Mouse (Mus musculus) G1E (cell line): ENCODE measurements around the gene Ttc30a2. TPM values are rescaled to one million over a fixed set of nuclear protein-coding genes. Genes with fewer than 3 reads are reported as not detected.

ENCODE experiments used
- ATAC-seq: 2 replicates; pipeline ENCODE4 v1.8.0; 2016; ENCODE audit warnings: mild to moderate bottlenecking; ENCODE audit not compliant: insufficient number of reproducible peaks, poor library complexity, low FRiP score, severe bottlenecking; ENCODE audit errors: extremely low read depth
- DNase-seq: peaks from one replicate; pipeline ENCODE4 v3.0.0; 2012; ENCODE audit warnings: low spot score
- H3K27me3 ChIP-seq: 2 replicates; pipeline ENCODE4 v1.6.1; 2012; ENCODE audit warnings: mild to moderate bottlenecking, low read length, inconsistent platforms; ENCODE audit not compliant: insufficient read depth
- H3K36me3 ChIP-seq: replicated peaks from 2 replicates; pipeline ENCODE3; 2012; ENCODE audit warnings: mild to moderate bottlenecking, inconsistent platforms
- H3K4me1 ChIP-seq: 2 replicates; pipeline ENCODE4 v1.6.1; 2012; ENCODE audit warnings: low read depth, low read length, inconsistent platforms, mixed read lengths; ENCODE audit not compliant: insufficient read depth
- H3K4me3 ChIP-seq: 2 replicates; pipeline ENCODE4 v1.5.1; 2012; ENCODE audit warnings: low read depth, mild to moderate bottlenecking, inconsistent platforms, low read length, moderate library complexity, mixed read lengths
- H3K9me3 ChIP-seq: replicated peaks from 2 replicates; pipeline ENCODE4 v1.6.1; 2012; ENCODE audit warnings: inconsistent platforms
- CTCF ChIP-seq: IDR thresholded peaks from 2 replicates; pipeline ENCODE4 v1.5.1; 2012; ENCODE audit warnings: low read depth, low read length, inconsistent platforms, mixed read lengths
- GATA1 ChIP-seq: IDR thresholded peaks from 2 replicates; pipeline ENCODE4 v1.6.1; 2012; ENCODE audit warnings: borderline replicate concordance, low read length, inconsistent platforms, mixed read lengths
- GATA2 ChIP-seq: IDR thresholded peaks from 2 replicates; pipeline ENCODE4 v1.6.1; 2012; ENCODE audit warnings: low read depth, low read length, inconsistent platforms, borderline replicate concordance
- POLR2AphosphoS5 ChIP-seq: IDR thresholded peaks from 2 replicates; pipeline ENCODE4 v1.6.1; 2012; ENCODE audit warnings: low read depth, low read length, inconsistent platforms; ENCODE audit not compliant: insufficient replicate concordance
- TAL1 ChIP-seq: conservative IDR thresholded peaks from 2 replicates; pipeline ENCODE4 v1.6.1; 2012; ENCODE audit warnings: low read depth, low read length, inconsistent platforms, mixed read lengths
- polyA plus RNA-seq: library from polyadenylated mRNA; stranded (reverse); fragments of >175 nt; gene quantifications from 2 replicates; pipeline ENCODE4 v1.2.3, GENCODE M21; 2012
- total RNA-seq, 2 experiments: library from RNA; stranded (forward) in 1 of 2; stranded (reverse) in 1 of 2; fragments of 200-1000 nt in 1 of 2; fragments of >200 nt in 1 of 2; fragmentation: Nextera tagmentation in 1 of 2; gene quantifications; 2 replicates each; pipeline ENCODE4 v1.2.3; 2014 to 2017

Ttc30a2 gene
- total and polyA plus RNA-seq, 3 experiments, result 0.05 TPM; not detected in 2

DNA sequence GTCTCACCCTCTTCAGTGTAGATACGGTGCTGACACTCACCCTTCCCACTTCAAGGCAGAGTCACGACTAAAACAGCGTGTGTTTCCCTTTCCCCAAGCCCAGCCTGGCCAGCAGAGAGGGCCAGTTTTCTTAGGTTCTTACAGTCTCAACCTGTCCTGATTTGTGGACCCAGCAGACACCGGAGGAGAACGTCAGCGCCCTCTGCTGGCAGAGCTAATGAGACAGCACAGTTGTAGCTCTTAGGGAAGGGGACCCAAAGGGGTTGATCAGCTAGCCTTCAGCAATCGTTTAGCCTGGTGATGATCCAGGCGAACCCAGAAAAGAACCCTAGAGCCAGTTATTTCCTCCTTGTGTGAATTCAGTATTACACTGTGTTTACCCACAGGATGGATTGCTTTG lies 23.4 kb upstream of the Ttc30a2 start:
- no peak; the same call in 1 of the 2 replicates for ATAC-seq
- H3K9me3 ChIP-seq, result no peaks in the 10 kb centered on the region
- H3K36me3 ChIP-seq, result no peaks in the 10 kb centered on the region
- H3K4me3 ChIP-seq, result no peak overlapping the region
- H3K27me3 ChIP-seq, result peaks cover 5% of the 10 kb centered on the region; the same call in 1 of the 2 replicates
- H3K4me1 ChIP-seq, result no peaks in the 10 kb centered on the region
- TF ChIP-seq GATA2 (no peak), CTCF (0 out of 2 replicates have a peak, but pooled peaks have one; percentile 19), POLR2AphosphoS5 (no peak)
- DNase-seq, result peak; percentile 3

DNA sequence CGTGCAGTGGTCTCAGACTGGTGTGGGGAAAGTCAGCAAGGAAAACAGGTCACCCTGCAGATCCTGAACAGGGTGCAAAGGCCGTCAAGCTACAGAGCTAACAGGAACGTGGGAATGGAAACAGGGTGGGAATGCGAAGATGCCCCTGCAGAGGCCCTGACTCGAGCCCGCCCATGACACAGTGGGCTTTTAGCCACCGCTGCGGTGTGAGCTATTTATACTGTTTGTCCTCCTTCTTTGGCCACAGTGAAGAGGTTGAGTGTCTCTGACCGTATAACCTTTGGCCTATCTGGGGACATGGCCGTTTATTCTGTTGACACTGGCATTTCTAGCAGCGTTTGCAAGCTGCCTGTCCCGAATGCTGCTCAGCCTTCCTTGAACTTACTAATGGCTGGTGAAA lies 21.7 kb upstream of the Ttc30a2 start:
- Histone ChIP-seq H3K36me3 (no peaks in the 10 kb centered on the region), H3K4me3 (no peak overlapping the region), H3K27me3 (peaks cover 5% of the 10 kb centered on the region; the same call in 1 of the 2 replicates), H3K9me3 (no peaks in the 10 kb centered on the region), H3K4me1 (no peaks in the 10 kb centered on the region)
- TF ChIP-seq GATA1, result no peak
- no peak for TF ChIP-seq GATA2
- no peak for TF ChIP-seq TAL1
- TF ChIP-seq CTCF, result no peak
- no peak for TF ChIP-seq POLR2AphosphoS5
- DNase-seq, result no peak
- ATAC-seq, result no peak

DNA sequence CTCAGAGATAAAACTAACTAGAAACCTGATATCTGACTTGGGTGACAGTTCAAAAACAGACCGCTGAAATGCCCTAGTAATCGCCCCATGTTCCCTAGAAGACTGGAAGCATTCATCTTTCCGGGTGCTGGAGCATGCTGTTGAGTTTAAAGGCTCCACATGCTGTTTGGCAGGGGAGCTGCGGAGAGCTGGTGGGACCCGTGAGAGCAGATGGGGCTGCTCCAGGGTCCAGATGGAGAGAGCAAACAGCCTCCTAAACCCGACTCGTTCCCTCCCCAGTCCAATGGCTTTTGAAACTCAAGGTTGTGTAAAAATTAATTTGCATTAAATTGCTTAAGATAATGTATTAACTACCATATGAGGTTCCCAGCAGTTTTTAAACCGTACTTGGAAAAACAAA lies 20.7 kb upstream of the Ttc30a2 start:
- ATAC-seq (no peak), DNase-seq (no peak)
- no peaks in the 10 kb centered on the region for H3K9me3 ChIP-seq
- no peak overlapping the region for H3K4me3 ChIP-seq
- H3K4me1 ChIP-seq, result no peaks in the 10 kb centered on the region
- TF ChIP-seq GATA2 (no peak), POLR2AphosphoS5 (no peak), GATA1 (no peak), TAL1 (no peak), CTCF (no peak)
- H3K36me3 ChIP-seq, result no peaks in the 10 kb centered on the region
- peaks cover 5% of the 10 kb centered on the region; the same call in 1 of the 2 replicates for H3K27me3 ChIP-seq

DNA sequence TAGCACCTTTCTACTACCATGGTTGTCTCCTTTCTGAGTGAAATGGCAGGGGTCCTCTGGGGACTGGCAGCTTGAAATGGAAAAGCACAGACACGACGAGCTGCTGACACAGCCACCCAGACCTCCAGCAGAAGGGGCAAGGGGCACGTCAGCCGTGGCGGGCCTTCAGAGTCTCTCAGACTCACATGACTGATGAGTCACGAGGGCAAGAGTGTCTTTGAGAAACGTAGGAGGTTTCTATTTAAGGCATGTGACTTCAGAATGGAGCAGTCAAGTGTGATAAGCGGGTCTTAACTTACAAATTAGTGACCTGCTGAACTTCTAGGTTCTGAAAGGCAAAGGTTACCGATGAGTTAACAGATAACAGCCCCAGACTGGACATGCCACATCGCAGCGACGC lies 19.8 kb upstream of the Ttc30a2 start:
- TF ChIP-seq GATA2 (no peak), CTCF (no peak), TAL1 (no peak), POLR2AphosphoS5 (no peak), GATA1 (no peak)
- H3K9me3 ChIP-seq, result no peaks in the 10 kb centered on the region
- no peaks in the 10 kb centered on the region for H3K36me3 ChIP-seq
- H3K4me3 ChIP-seq, result no peak overlapping the region
- H3K4me1 ChIP-seq, result no peaks in the 10 kb centered on the region
- peaks cover 5% of the 10 kb centered on the region; the same call in 1 of the 2 replicates for H3K27me3 ChIP-seq
- ATAC-seq, result no peak
- DNase-seq, result no peak

DNA sequence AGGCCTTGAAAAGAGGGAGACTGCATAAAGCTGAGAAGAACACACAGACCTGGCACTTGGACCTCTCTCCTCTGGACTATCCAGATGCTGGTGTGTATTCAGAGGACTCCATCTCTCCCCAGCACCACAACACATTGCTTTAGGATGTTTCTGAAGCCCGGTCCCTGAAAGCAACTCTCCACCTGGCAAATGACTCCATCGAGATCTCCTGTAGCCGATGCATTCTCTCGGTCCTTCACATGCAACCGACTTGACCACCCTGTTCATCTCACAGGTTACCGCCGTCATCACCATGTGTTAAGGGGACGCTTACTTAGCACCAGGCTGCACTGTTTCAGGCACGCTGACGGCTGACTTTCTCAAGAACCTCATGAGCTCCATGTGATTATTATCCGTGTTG lies 16.9 kb upstream of the Ttc30a2 start:
- H3K27me3 ChIP-seq, result peaks cover 5% of the 10 kb centered on the region; the same call in 1 of the 2 replicates
- H3K4me3 ChIP-seq, result no peak overlapping the region
- peaks cover 3% of the 10 kb centered on the region; the same call in 1 of the 2 replicates for H3K4me1 ChIP-seq
- DNase-seq (no peak), ATAC-seq (no peak)
- TF ChIP-seq TAL1, result no peak
- no peak for TF ChIP-seq GATA2
- TF ChIP-seq CTCF, result no peak
- no peak for TF ChIP-seq POLR2AphosphoS5
- H3K9me3 ChIP-seq, result no peaks in the 10 kb centered on the region
- H3K36me3 ChIP-seq, result no peaks in the 10 kb centered on the region

DNA sequence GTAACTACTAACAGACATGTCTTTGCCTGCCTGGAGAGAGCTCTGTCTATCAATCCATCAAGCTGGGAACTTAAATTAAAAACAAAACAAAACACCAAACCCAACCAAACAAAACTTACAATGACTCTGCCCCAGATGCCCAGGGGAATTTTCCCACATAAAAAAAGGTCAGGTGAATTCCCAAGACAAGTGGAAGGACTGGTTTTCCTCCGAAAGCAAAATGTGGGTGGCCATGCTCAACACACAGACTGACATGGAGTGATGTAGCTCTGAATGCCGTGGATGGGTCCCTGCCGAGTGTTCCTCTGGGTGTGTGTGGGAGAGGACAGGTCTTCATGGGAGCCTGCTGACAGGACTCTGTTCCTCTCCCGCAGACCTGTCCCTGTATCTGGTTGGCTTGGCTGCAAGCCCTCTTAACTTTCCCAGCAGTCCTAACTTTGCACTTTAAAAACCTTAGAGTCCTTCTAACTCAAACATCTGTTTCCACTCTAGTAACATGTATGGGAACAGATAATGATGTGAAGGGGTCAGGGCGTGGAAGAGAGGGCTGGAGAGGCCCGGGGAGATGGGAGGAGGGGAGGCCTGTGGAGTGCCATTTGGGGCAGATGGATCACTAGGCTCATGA lies 13.7 kb upstream of the Ttc30a2 start:
- no peaks in the 10 kb centered on the region for H3K9me3 ChIP-seq
- no peak for TF ChIP-seq POLR2AphosphoS5
- no peak for TF ChIP-seq CTCF
- TF ChIP-seq GATA2, result no peak
- TF ChIP-seq TAL1, result no peak
- no peak for ATAC-seq
- peaks cover 3% of the 10 kb centered on the region; the same call in 1 of the 2 replicates for H3K4me1 ChIP-seq
- no peak for DNase-seq
- no peak overlapping the region for H3K4me3 ChIP-seq
- H3K27me3 ChIP-seq, result 0 out of 2 replicates have a peak, but pooled peaks cover 2% of the 10 kb centered on the region
- H3K36me3 ChIP-seq, result no peaks in the 10 kb centered on the region
